In the genomic region with DNA sequence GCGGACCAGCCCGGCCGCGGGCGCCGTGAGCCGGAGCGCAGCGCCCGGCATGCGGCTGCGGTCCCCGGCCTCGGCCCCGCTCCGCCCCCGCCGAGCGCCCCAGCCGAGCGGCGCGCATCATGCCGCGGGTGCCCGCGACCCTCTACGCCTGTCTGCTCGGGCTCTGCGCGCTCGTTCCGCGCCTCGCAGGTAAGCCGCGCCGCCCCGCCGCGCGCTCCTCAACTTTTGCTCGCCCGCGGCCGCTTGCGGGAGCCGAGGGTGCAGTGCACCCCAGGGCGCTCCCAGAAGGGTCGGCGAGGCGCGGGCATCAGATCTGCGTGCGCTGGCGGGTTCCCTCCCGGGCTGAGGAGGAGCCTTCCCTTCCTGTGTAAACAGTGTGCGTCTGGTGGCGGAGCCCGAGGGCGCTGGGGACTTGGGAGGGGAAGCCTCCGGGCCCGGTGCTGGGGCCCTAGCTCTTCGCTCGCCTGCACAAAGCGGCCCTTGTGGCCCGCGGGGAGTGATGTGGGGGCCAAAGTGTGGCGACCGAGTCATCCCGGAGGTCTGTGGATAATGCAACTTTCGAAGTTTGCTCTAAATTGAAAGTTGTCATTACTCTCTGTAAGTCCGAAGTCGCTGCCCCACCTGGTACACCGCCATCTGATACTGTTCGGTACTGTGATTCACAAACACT, we compare ENCODE assay signal across 9 mouse cellular contexts. TPM values are rescaled to one million over a fixed set of nuclear protein-coding genes. Genes with fewer than 3 reads are reported as not detected.
DNase-seq lines count a peak whose midpoint lies in the region; ATAC-seq and TF ChIP-seq lines count a peak whose summit lies in the region.
"Had no signal": no experiment of that assay in that cellular context is flagged by ENCODE, and none has a peak within 500 bp of the region (broad histone marks: within the 10 kb centered on the region; RNA-seq: fewer than 3 reads in every experiment).

No protein-coding gene starts in this region.

- H3K9ac ChIP-seq in forebrain, embryonic 16.5 days (replicated peaks; ENCODE audit: low read depth, low read length), result peak overlapping the region; percentile 70
- peak overlapping the region; percentile 71 for H3K9ac ChIP-seq in hindbrain, embryonic 11.5 days (ENCODE audit: low read depth, low read length)
- peak overlapping the region; percentile 88 for H3K9ac ChIP-seq in stomach, postnatal 0 days (ENCODE audit: low read length)

- WGBS in forebrain, embryonic 16.5 days, result 0% methylated on average over 61 of the region's 76 CpGs
- WGBS in hindbrain, embryonic 11.5 days, result under 1% methylated on average over 47 of the region's 76 CpGs
- under 1% methylated on average over 75 of the region's 76 CpGs for WGBS in limb, embryonic 10.5 days
- under 1% methylated on average over 63 of the region's 76 CpGs for WGBS in stomach, postnatal 0 days

- H3K27me3 ChIP-seq in forebrain, embryonic 16.5 days (replicated peaks; ENCODE audit: control insufficient read depth, insufficient read depth, low read length), result peaks cover 24% of the 10 kb centered on the region
- H3K27me3 ChIP-seq in hindbrain, embryonic 11.5 days (ENCODE audit: control insufficient read depth, insufficient read depth, low read length), result peaks cover 20% of the 10 kb centered on the region
- no peaks in the 10 kb centered on the region for H3K27me3 ChIP-seq in limb, embryonic 10.5 days (ENCODE audit: low read depth, poor library complexity, severe bottlenecking)
- no peaks in the 10 kb centered on the region for H3K27me3 ChIP-seq in stomach, postnatal 0 days (ENCODE audit: control insufficient read depth, insufficient read depth, low read length)

- no peak for TF ChIP-seq EP300 in stomach, postnatal 0 days (optimal IDR thresholded peaks at IDR 0.05)

- H3K9me3 ChIP-seq in forebrain, embryonic 16.5 days (ENCODE audit: control insufficient read depth, low read length), result no peaks in the 10 kb centered on the region
- H3K9me3 ChIP-seq in hindbrain, embryonic 11.5 days (ENCODE audit: control insufficient read depth, low read length), result no peaks in the 10 kb centered on the region
- no peaks in the 10 kb centered on the region for H3K9me3 ChIP-seq in limb, embryonic 10.5 days (replicated peaks)
- H3K9me3 ChIP-seq in stomach, postnatal 0 days (ENCODE audit: control insufficient read depth, low read length), result no peaks in the 10 kb centered on the region

- peak; percentile 66 for ATAC-seq in forebrain, embryonic 16.5 days
- ATAC-seq in hindbrain, embryonic 11.5 days (ENCODE audit: low FRiP score), result peak; percentile 66
- ATAC-seq in megakaryocyte-erythroid progenitor cell, adult 5-6 weeks (replicated peaks; ENCODE audit: low FRiP score, low TSS enrichment, poor library complexity, severe bottlenecking), result peak; percentile 27; the same call in 1 of the 2 replicates
- peak; percentile 77 for ATAC-seq in stomach, postnatal 0 days (ENCODE audit: low FRiP score, low TSS enrichment)

- H3K4me2 ChIP-seq in forebrain, embryonic 16.5 days (ENCODE audit: low read length), result peak overlapping the region; percentile 99
- peak overlapping the region; percentile 99 for H3K4me2 ChIP-seq in hindbrain, embryonic 11.5 days (replicated peaks; ENCODE audit: low read depth, low read length)
- peak overlapping the region; percentile 84 for H3K4me2 ChIP-seq in stomach, postnatal 0 days (replicated peaks; ENCODE audit: low read depth)

- 0 out of 2 replicates have a peak overlapping the region, but pooled peaks have one; percentile 21 for H3K27ac ChIP-seq in brown adipose tissue, adult 24 weeks (replicated peaks; ENCODE audit: low read depth, low read length)
- no peak overlapping the region; the same call in 1 of the 2 replicates for H3K27ac ChIP-seq in forebrain, embryonic 16.5 days (ENCODE audit: low read length)
- 0 out of 2 replicates have a peak overlapping the region, but pooled peaks have one; percentile 5 for H3K27ac ChIP-seq in hindbrain, embryonic 11.5 days (ENCODE audit: low read depth, low read length)
- H3K27ac ChIP-seq in limb, embryonic 10.5 days, result peak overlapping the region; percentile 97
- H3K27ac ChIP-seq in stomach, postnatal 0 days (replicated peaks), result peak overlapping the region; percentile 89

- H3K4me1 ChIP-seq in brown adipose tissue, adult 24 weeks (ENCODE audit: control insufficient read depth, insufficient read depth, insufficient read length, low read length), result peaks cover 6% of the 10 kb centered on the region
- peaks cover 32% of the 10 kb centered on the region for H3K4me1 ChIP-seq in forebrain, embryonic 16.5 days (replicated peaks; ENCODE audit: control insufficient read depth, insufficient read depth, low read length)
- H3K4me1 ChIP-seq in hindbrain, embryonic 11.5 days (replicated peaks; ENCODE audit: control insufficient read depth, insufficient read depth, low read length), result peaks cover 19% of the 10 kb centered on the region
- peaks cover 63% of the 10 kb centered on the region for H3K4me1 ChIP-seq in limb, embryonic 10.5 days
- H3K4me1 ChIP-seq in stomach, postnatal 0 days (replicated peaks; ENCODE audit: control insufficient read depth, insufficient read depth), result peaks cover 8% of the 10 kb centered on the region

- TF ChIP-seq CTCF in stomach, postnatal 0 days (IDR thresholded peaks at IDR 0.05; ENCODE audit: low read depth), result no peak

- DNase-seq in layer of hippocampus, adult 11-12 months (ENCODE audit: low spot score), result peak; percentile 39
- no peak for DNase-seq in layer of hippocampus, adult 9-10 months (ENCODE audit: low spot score)
- peak; percentile 76 for DNase-seq in hindbrain, embryonic 11.5 days (ENCODE audit: low spot score)
- peak; percentile 77 for DNase-seq in limb, embryonic 10.5 days (ENCODE audit: low spot score)
- peak; percentile 76 for DNase-seq in stomach, postnatal 0 days (ENCODE audit: low spot score)

- H3K4me3 ChIP-seq in brown adipose tissue, adult 24 weeks (ENCODE audit: insufficient read depth, low read depth, low read length), result peak overlapping the region; percentile 89
- H3K4me3 ChIP-seq in forebrain, embryonic 16.5 days (replicated peaks; ENCODE audit: low read length), result peak overlapping the region; percentile 69
- H3K4me3 ChIP-seq in hindbrain, embryonic 11.5 days (ENCODE audit: low read depth, low read length), result peak overlapping the region; percentile 80
- H3K4me3 ChIP-seq in limb, embryonic 10.5 days, result peak overlapping the region; percentile 96
- H3K4me3 ChIP-seq in stomach, postnatal 0 days (ENCODE audit: low read depth, low read length), result peak overlapping the region; percentile 88

- no peaks in the 10 kb centered on the region for H3K36me3 ChIP-seq in forebrain, embryonic 16.5 days (ENCODE audit: control insufficient read depth, insufficient read depth)
- no peaks in the 10 kb centered on the region for H3K36me3 ChIP-seq in hindbrain, embryonic 11.5 days (ENCODE audit: control insufficient read depth, insufficient read depth, low read length)
- no peaks in the 10 kb centered on the region for H3K36me3 ChIP-seq in limb, embryonic 10.5 days
- no peaks in the 10 kb centered on the region for H3K36me3 ChIP-seq in stomach, postnatal 0 days (ENCODE audit: control insufficient read depth, insufficient read depth, low read length)
- H3K36me3 ChIP-seq: G1E had no signal

RNA-seq across cellular contexts. Expression of gene Itgb5, which starts 0.5 kb away (rescaled TPM):
- 42.1 and 53.4 TPM in 2 replicates for polyA plus RNA-seq in brown adipose tissue, adult 24 weeks (2012; ENCODE audit: insufficient read depth, insufficient read length, missing spikeins)
- polyA plus RNA-seq in forebrain, embryonic 16.5 days (2015; fragmentation: Nextera tagmentation; extraction: Ambion mirVana), result 7.7 and 10.5 TPM in 2 replicates
- 21.7 and 25.5 TPM in 2 replicates for polyA plus RNA-seq in hindbrain, embryonic 11.5 days (2014; fragmentation: Nextera tagmentation; extraction: Ambion mirVana)
- 64.3 and 67.1 TPM in 2 replicates for polyA plus RNA-seq in limb, embryonic 10.5 days (2016; fragmentation: Nextera tagmentation; extraction: Ambion mirVana)
- not detected in 2 replicates for total RNA-seq in megakaryocyte-erythroid progenitor cell, adult 5-6 weeks (2014; fragmentation: Nextera tagmentation)
- 0.47 and 0.53 TPM in 2 replicates for total RNA-seq in megakaryocyte-erythroid progenitor cell, adult 5-6 weeks (2017)
- 26.0 and 29.9 TPM in 2 replicates for polyA plus RNA-seq in stomach, postnatal 0 days (2015; fragmentation: Nextera tagmentation; extraction: Ambion mirVana)

RNA-seq across cellular contexts. Expression of gene Muc13, which starts 36.1 kb away (rescaled TPM):
- polyA plus RNA-seq in brown adipose tissue, adult 24 weeks (2012; ENCODE audit: insufficient read depth, insufficient read length, missing spikeins), result not detected in 2 replicates
- 0.11 TPM in 1 of 2 replicates, not detected in the other for polyA plus RNA-seq in forebrain, embryonic 16.5 days (2015; fragmentation: Nextera tagmentation; extraction: Ambion mirVana)
- polyA plus RNA-seq in hindbrain, embryonic 11.5 days (2014; fragmentation: Nextera tagmentation; extraction: Ambion mirVana), result 0.08 and 0.14 TPM in 2 replicates
- polyA plus RNA-seq in limb, embryonic 10.5 days (2016; fragmentation: Nextera tagmentation; extraction: Ambion mirVana), result 0.16 and 0.21 TPM in 2 replicates
- total RNA-seq in megakaryocyte-erythroid progenitor cell, adult 5-6 weeks (2014; fragmentation: Nextera tagmentation), result 55.5 and 80.6 TPM in 2 replicates
- 66.2 and 172 TPM in 2 replicates for total RNA-seq in megakaryocyte-erythroid progenitor cell, adult 5-6 weeks (2017)
- 8.7 and 10.6 TPM in 2 replicates for polyA plus RNA-seq in stomach, postnatal 0 days (2015; fragmentation: Nextera tagmentation; extraction: Ambion mirVana)

Comparison
In these comparisons a context has a peak if more than half of its experiments do, and no peak if none do; other contexts are left out.
1. ATAC-seq: peak in every context shown above with its lines; median percentile 77 in stomach, postnatal 0 days; 66 in forebrain, embryonic 16.5 days; 66 in hindbrain, embryonic 11.5 days; 27 in megakaryocyte-erythroid progenitor cell, adult 5-6 weeks.